Mouse (Mus musculus): ENCODE results near the gene Cacnb1. TPM values are rescaled to one million over a fixed set of nuclear protein-coding genes. Genes with fewer than 3 reads are reported as not detected.

The Cacnb1 gene
- total RNA-seq, 2 experiments from 2014 or later, result 150 TPM

DNA sequence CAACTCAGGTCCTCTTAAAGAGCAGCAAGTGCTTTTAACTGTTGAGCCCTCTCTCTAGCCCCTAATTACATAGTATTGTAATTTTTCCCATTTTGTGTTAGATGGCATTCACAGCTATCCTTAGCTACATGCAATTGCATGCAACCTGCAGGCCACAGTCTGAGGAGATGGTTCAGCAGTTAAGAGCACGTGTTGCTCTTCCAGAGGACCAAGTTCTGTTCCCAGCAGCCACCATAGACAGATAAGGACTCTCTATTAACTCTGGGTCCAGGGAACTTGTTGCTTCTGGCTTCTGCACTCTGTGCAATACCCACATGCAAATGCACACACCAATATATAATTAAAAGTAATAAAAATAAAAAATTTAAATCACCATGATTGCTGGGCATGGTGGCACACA is 26.1 kb downstream of the Cacnb1 start:
- DNase-seq (ENCODE audit: low spot score in 2 of 2), result no peak
- intact Hi-C loops (cut with DNase I), result no loop called here

GRCm38 (mm10) chr11:97995564-97996288 is 27.1 kb downstream of the Cacnb1 start, which contains the start of gene Arl5c:
Gene Arl5c, minus strand, starts transcription at chr11:97996181.
- intact Hi-C loops (cut with DNase I), result no loop called here
- no peak for DNase-seq (ENCODE audit: low spot score in 2 of 2)

- intact Hi-C loops (cut with DNase I), result no loop called here
- peak in 1 of 2 experiments; percentile 70 for DNase-seq (ENCODE audit: low spot score in 2 of 2)
These were observed 28.2 kb downstream of the Cacnb1 start for GRCm38 (mm10) chr11:97994539-97995100.

DNA sequence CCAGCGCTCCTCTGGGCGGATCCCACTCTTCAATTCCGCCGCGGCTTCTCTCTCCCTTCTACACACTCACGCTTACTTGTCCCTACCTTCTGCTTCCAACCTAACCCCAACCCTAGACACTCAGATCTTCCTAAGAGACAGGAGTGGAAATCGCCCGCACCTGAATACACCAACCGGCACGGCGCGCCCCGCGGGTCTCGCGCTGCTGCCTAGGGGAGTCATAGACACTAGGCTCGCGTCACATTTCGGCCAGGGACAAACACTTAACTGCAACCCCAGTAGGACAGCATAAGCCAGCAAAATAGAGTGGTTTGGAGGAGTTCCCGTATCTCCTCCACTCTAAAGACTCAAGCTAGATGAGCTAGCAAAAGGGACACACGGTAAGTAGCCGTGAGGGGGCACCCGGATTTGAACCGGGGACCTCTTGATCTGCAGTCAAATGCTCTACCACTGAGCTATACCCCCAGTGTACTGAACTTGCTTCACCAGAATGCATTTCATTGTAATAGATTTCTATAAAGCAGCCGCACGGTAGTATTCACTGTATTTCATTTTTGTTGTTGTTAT is 34.2 kb downstream of the Cacnb1 start:
- intact Hi-C loops (cut with DNase I), result loop anchor here (5.0 kb wide), 1 partner anchor 191 kb away; the partner anchor contains the start of gene Lasp1
- DNase-seq (ENCODE audit: low spot score in 2 of 2), result peak; percentile 87 to 93

GRCm38 (mm10) chr11:97987551-97988526 is 35.0 kb downstream of the Cacnb1 start:
- peak; percentile 95 to 97 for DNase-seq (ENCODE audit: low spot score in 2 of 2)
- intact Hi-C loops (cut with DNase I), result loop anchor here (1.0 to 5.0 kb wide), 2 partner anchors 88 to 191 kb away; partner anchors contain the start of gene Lasp1

DNA sequence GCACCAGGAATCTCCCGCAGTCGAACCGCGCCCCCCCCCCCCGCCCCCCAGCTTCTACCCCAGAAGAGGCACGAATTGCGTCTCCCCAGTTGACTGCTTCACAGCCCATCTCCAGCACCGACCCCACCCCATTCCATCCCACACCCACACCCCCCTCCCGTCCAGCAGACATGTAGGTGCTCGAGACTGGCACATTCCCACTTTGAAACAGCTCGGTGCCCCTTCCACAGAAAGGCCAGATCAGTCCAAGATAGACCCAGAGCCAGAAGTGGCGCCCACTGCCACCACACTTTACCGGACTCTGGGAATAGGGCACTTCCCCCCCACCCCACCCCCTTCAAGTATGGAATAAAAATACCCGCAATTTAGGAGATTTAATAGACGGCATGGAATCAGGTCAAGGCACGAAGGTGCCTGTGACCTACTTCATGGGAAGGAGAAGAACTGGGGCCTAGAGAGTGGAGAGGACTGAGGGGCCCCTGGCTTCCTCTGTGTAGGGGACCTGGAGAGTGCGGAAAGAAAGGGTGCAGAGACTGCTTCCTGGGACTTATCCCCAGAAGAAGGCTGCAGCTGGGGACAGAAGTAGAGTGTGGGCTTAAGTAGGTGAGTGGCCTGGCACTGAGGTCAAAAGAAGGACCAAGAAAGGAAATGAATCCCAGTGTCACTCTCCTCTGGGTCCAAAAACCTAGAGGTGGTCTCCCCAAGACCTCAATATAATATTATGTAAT is 35.9 kb downstream of the Cacnb1 start:
- DNase-seq (ENCODE audit: low spot score in 2 of 2), result no peak

GRCm38 (mm10) chr11:97985727-97986677 is 36.8 kb downstream of the Cacnb1 start, which contains the start of gene Plxdc1:
Gene Plxdc1, minus strand, starts transcription at chr11:97986444.
- intact Hi-C loops (cut with DNase I), result loop anchor here (5.0 kb wide), 1 partner anchor 189 kb away; the partner anchor contains the start of gene Lasp1
- DNase-seq (ENCODE audit: low spot score in 2 of 2), result no peak

More for the DNA sequence above, 35.9 kb downstream of the Cacnb1 start:
- intact Hi-C loops (cut with DNase I), result loop anchor here (1.0 to 5.0 kb wide), 2 partner anchors 87 to 190 kb away; partner anchors contain the start of gene Lasp1

GRCm38 (mm10) chr11:97983983-97984382 is 38.9 kb downstream of the Cacnb1 start:
- DNase-seq (ENCODE audit: low spot score in 2 of 2), result no peak
- intact Hi-C loops (cut with DNase I), result no loop called here

- intact Hi-C loops (cut with DNase I), result no loop called here
- no peak for DNase-seq (ENCODE audit: low spot score in 2 of 2)
These were observed 39.3 kb downstream of the Cacnb1 start for GRCm38 (mm10) chr11:97983506-97983905.

DNA sequence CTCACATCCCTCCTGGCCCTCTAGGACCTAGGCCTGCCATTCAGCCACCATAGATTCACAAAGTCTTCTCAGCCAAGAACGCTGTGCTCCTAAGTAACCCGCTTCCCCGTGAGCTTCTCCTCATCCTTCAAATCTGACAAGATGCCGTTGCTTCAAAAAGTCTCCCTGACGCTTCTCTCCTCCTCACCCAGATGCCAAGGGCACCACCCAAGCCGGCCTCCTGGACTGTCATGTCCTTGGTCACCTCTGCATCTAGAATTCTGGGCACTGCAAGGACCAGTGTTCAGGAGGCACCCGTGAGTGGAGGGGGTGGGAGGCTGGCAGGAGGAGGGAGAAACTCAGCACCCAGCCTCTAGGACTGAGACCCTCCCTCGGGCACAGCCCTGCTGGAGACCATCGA is 40.1 kb downstream of the Cacnb1 start:
- intact Hi-C loops (cut with DNase I), result no loop called here
- no peak for DNase-seq (ENCODE audit: low spot score in 2 of 2)

DNA sequence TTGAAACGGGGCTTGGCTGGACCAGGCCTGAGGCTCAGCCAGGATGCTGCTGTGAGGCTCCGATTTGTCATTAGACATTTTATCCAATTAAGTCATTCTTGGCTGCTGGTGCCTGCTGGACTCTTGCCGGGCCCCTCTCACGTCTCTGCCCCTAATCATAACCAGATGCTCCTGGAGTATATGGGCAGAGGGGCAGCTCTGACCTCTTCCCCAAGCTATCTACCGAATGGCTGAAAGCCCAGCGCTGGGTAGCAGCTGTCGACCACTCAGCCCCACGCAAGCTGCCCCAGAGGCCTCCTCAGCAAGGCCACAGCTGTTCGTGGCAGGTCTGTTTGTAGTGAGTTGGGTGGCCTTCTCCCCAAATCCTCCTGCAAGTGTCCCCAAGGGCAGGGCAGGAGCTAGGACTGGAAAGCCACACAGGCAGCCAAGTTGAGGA is 42.3 kb downstream of the Cacnb1 start:
- intact Hi-C loops (cut with DNase I), result no loop called here
- no peak for DNase-seq (ENCODE audit: low spot score in 2 of 2)

GRCm38 (mm10) chr11:97979824-97980495 is 42.9 kb downstream of the Cacnb1 start:
- intact Hi-C loops (cut with DNase I), result no loop called here
- no peak for DNase-seq (ENCODE audit: low spot score in 2 of 2)

DNA sequence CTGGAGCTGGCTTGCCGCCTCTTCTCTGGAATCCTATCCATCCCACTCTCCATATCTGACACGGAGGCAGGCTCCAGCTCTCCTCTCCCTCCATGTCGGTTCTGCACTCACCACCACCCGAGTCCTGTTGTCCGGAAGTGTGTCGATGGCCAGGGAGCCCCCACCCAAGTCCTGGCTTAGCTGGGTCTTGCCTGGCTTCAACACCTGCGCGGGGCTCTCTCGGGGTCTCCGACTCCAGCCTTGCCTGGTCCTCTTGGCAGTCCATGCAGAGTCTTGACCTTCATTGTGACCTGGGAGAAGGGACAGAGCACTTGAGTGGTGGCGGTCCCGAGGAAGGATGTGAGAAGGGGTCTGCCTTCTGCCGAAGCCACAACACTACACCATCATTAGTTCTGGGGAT is 44.4 kb downstream of the Cacnb1 start:
- no peak for DNase-seq (ENCODE audit: low spot score in 2 of 2)
- intact Hi-C loops (cut with DNase I), result no loop called here

DNA sequence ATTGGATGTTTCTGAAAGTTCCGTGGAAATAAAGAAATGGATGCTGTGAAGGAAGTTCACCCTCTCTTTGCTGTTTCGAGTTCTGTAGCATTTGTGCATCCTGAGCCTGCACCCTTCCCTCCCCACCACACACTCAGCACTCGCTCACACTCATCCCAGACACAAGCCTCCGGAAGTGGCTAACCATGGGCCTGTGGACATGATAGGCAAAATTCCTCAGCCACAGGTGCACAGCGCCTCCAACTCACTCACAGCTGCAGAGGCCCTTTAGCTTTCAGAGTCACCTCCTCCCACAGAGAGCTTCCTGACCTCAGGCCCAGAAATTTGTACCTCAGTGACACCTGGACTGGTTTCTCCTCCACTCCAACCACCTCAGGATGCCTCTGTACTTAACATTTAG is 45.0 kb downstream of the Cacnb1 start:
- intact Hi-C loops (cut with DNase I), result no loop called here
- DNase-seq (ENCODE audit: low spot score in 2 of 2), result no peak

DNA sequence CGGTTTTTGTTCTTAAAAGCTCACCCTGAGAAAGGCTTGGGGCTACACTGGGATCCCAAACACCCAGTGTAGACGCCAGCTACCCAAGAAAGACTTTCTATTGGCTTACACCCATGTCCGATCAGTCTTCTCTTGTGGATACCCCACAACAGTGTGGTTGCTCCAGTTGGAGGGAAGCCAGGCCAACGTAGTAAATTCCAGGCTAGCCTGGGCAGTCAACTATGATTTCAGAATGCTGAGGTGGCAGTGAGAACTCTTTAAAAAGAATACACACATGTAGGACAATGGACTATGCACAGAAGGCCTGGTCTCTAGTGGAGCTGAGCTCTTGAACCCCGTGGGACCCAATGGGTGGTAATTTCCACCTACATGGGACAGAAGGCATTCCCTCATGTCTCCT is 48.1 kb downstream of the Cacnb1 start:
- intact Hi-C loops (cut with DNase I), result no loop called here
- no peak for DNase-seq (ENCODE audit: low spot score in 2 of 2)

DNA sequence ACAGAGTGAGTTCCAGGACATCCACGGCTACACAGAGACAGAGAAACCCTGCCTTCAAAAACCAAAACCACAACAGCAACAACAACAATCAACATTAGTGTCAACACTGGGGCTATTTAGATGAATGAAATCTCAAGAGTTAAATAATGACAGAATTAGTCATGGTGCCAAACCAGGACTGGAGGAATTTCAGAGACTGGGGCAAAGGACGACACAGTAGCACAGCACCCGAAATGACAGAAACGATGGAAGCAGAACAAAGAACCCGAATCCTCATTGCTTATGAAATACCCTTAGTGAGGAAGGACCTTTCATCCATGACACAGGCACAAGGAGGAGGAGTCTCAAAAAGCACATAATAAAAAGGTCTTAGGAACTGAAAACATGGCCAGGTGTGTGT is 48.7 kb downstream of the Cacnb1 start:
- intact Hi-C loops (cut with DNase I), result no loop called here
- no peak for DNase-seq (ENCODE audit: low spot score in 2 of 2)

- intact Hi-C loops (cut with DNase I), result no loop called here
These were observed 50.4 kb downstream of the Cacnb1 start for GRCm38 (mm10) chr11:97972434-97972833.

More at GRCm38 (mm10) chr11:97972434-97972833, 50.4 kb downstream of the Cacnb1 start:
- no peak for DNase-seq (ENCODE audit: low spot score in 2 of 2)
